Mouse (Mus musculus) frontal cortex, adult 2 months (tissue): Measurements from ENCODE around the gene Kif17. TPM values are rescaled to one million over a fixed set of nuclear protein-coding genes. Genes with fewer than 3 reads are reported as not detected.

Source experiments
- DNase-seq, 2 experiments: peaks; one replicate each; pipeline ENCODE4 v3.0.0; 2022; ENCODE audit warnings: low spot score in 1 of 2; ENCODE audit errors: extremely low spot score in 1 of 2
- polyA plus RNA-seq: library from polyadenylated mRNA; depleted of rRNA; stranded (reverse); fragments of >200 nt; gene quantifications from 2 replicates; pipeline ENCODE4 v1.2.3, GENCODE M21; 2012; rRNA removed

The Kif17 gene
- polyA plus RNA-seq, result 21.8 and 23.3 TPM in 2 replicates

- DNase-seq, result peak; percentile 88 to 95
These were observed at the start of gene Kif17, which contains the start of gene Sh2d5 for GRCm38 (mm10) chr4:138250088-138250960. Kif17 (plus strand) TSS chr4:138250435. Sh2d5 (plus strand) TSS chr4:138250403.

GRCm38 (mm10) chr4:138200769-138201168 is 49.5 kb upstream of the Kif17 start:
- no peak for DNase-seq

- DNase-seq, result no peak
These were observed 48.5 kb upstream of the Kif17 start for GRCm38 (mm10) chr4:138201696-138202095.

GRCm38 (mm10) chr4:138210116-138210515 is 40.1 kb upstream of the Kif17 start:
- no peak for DNase-seq

GRCm38 (mm10) chr4:138213861-138214260 is 36.4 kb upstream of the Kif17 start:
- DNase-seq, result no peak

GRCm38 (mm10) chr4:138215671-138216199 is 34.5 kb upstream of the Kif17 start:
- no peak for DNase-seq

- peak in 1 of 2 experiments; percentile 74 for DNase-seq
These were observed 33.9 kb upstream of the Kif17 start, which contains the start of gene Hp1bp3 for GRCm38 (mm10) chr4:138216200-138216890. Hp1bp3 (plus strand) TSS chr4:138216296.

- DNase-seq, result peak; percentile 97 to 98
These were observed 33.3 kb upstream of the Kif17 start for GRCm38 (mm10) chr4:138216891-138217392.

GRCm38 (mm10) chr4:138217441-138217840 is 32.8 kb upstream of the Kif17 start:
- peak in 1 of 2 experiments; percentile 36 for DNase-seq

- DNase-seq, result no peak
These were observed 32.1 kb upstream of the Kif17 start for GRCm38 (mm10) chr4:138217951-138218685.

GRCm38 (mm10) chr4:138219331-138219730 is 30.9 kb upstream of the Kif17 start:
- DNase-seq, result no peak

GRCm38 (mm10) chr4:138220761-138221160 is 29.5 kb upstream of the Kif17 start:
- no peak for DNase-seq

- no peak for DNase-seq
These were observed 28.8 kb upstream of the Kif17 start for GRCm38 (mm10) chr4:138221406-138221805.

GRCm38 (mm10) chr4:138222396-138222795 is 27.8 kb upstream of the Kif17 start:
- no peak for DNase-seq

- DNase-seq, result no peak
These were observed 26.6 kb upstream of the Kif17 start for GRCm38 (mm10) chr4:138223623-138224022.

GRCm38 (mm10) chr4:138246756-138247665 is 3.2 kb upstream of the Kif17 start:
- DNase-seq, result peak; percentile 82 to 88

- DNase-seq, result peak in 1 of 2 experiments; percentile 52
These were observed 1.6 kb downstream of the Kif17 start for GRCm38 (mm10) chr4:138251819-138252218.

- DNase-seq, result no peak
These were observed 2.0 kb downstream of the Kif17 start for GRCm38 (mm10) chr4:138252231-138252630.

- no peak for DNase-seq
These were observed 7.0 kb downstream of the Kif17 start for GRCm38 (mm10) chr4:138257116-138257687.
